Mouse (Mus musculus): Measurements from ENCODE around the gene St6galnac3.
A peak's percentile ranks its signal among the peaks of the same experiment; 100 is the strongest.

St6galnac3 gene

DNA sequence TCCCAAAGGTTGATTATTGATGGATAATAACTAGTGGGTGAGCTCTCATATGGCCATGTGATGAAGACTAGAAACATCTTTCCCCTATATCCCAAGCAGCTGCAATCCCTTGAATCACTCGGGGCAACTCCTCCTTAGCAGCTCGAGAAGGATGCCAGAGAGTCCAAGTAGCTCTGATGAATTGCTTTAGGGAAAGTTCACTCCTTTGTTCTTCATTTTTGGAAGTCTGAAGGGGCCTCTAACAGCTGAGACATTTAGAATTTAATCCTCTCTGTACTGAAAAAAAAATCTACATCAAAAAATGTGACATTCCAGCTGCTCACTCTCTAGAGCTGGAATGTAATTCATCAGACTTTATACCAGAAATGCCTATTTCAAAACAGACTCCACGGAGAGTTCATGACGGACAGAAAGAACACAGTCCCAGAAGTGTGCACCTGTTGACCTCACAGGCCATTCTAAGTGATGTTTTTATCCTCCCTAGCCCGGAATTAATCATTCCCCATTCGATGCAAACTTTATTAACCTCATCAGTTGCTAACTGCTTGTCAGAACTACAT lies 211.4 kb downstream of the St6galnac3 start:
- DNase-seq (ENCODE audit: low read depth), result no peak

DNA sequence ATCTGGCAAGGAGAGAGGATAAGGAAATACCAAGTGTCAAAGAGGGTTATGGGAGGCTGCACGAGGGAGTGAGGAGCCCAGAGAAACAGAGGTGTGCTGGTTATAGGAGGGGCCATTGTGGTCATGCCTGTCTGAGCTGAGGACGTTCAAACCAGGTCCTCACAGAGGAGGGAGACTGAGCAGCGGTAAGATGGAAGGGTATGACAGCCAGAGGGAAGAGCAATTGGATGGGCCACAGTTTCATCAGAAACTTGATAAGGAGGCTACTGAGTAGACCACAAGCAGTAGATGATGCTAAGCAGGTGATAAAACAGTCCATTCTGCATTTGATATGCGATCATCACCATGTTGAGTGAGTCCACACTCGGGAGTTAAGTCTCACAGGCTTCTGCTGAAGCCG lies 212.4 kb downstream of the St6galnac3 start:
- no peak for DNase-seq (ENCODE audit: low read depth)

DNA sequence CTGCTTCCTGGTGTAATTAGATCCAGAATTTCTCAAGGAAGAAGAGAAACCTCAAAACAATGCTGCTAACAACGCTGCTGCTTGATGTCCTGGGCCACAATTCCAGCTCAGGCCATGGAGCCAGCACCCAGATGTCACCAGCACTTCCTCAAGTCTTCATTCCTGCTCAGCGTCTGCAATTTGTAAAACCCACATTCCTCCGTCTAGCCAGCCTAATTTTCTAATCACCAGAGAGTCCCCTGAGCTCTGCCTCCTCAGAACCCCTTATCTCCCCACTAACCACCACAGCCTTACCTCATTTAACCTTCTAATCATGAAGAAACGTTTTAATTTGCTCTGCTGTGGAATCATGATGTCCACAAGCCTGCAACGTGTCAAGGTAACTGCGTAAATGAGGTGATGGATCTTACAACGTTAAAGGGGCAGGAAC lies 213.8 kb downstream of the St6galnac3 start:
- DNase-seq (ENCODE audit: low read depth), result no peak

- no peak for DNase-seq (ENCODE audit: low read depth)
Observed at GRCm38 (mm10) chr3:153510048-153510630, 214.8 kb downstream of the St6galnac3 start.

GRCm38 (mm10) chr3:153509643-153510042 lies 215.3 kb downstream of the St6galnac3 start:
- DNase-seq (ENCODE audit: low read depth), result no peak

DNA sequence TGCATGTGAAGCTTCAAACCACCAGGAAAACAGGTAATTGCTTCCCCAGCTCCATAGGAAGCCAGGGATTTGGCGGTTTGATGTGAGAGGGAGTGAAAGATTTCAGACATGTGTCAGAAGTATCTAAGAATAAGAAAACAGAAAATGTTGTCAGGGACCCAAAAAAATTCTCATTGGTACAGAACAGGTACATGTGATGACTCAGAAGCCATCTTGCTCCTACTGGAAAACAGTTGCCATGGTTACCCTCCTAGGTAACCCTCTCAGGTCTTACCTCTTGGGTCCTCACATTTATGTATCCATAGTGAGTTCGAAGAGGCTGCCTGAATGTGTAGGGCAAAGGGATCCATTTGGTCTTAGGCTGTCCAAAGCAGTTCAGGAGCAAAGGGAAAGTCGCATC lies 215.9 kb downstream of the St6galnac3 start:
- DNase-seq (ENCODE audit: low read depth), result no peak

DNA sequence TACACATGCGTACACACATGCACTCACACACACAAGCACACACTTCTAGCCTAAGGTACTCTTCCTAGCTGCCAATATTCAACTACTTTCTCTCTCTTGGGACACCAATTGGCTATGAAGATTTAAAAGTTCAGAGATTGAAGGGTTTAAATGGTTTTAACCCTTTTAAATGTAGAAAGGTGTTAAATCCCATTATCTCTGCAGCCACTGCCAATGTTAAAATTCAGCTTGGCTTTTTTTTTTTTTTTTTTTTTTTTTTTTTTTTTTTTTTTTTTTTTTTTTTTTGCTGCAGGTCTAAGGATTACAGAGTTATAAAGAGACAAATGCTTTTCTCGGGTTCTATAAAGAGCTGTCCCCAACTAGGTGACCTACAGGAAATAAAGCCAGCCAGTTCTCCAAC lies 216.4 kb downstream of the St6galnac3 start:
- DNase-seq (ENCODE audit: low read depth), result no peak

GRCm38 (mm10) chr3:153507599-153507998 lies 217.4 kb downstream of the St6galnac3 start:
- no peak for DNase-seq (ENCODE audit: low read depth)

DNA sequence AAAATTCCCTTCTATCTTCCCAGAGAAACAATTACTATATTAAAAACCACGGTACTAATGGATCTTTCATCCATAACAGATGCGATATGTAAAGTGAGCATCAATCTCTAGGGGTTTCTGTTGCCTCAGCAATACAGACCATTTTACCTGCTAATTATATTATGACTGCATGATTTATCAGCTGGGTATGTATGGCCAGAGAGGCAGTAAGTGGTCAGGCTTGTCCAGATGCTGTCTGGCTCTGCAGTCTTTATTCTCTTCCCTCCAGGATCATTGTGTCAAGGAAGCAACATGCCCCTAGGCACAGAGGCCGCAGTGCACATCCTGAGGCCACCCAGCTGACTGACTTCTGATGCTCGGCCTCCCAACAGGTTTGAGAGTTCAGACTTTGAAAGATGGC lies 222.5 kb downstream of the St6galnac3 start:
- DNase-seq (ENCODE audit: low read depth), result no peak

DNA sequence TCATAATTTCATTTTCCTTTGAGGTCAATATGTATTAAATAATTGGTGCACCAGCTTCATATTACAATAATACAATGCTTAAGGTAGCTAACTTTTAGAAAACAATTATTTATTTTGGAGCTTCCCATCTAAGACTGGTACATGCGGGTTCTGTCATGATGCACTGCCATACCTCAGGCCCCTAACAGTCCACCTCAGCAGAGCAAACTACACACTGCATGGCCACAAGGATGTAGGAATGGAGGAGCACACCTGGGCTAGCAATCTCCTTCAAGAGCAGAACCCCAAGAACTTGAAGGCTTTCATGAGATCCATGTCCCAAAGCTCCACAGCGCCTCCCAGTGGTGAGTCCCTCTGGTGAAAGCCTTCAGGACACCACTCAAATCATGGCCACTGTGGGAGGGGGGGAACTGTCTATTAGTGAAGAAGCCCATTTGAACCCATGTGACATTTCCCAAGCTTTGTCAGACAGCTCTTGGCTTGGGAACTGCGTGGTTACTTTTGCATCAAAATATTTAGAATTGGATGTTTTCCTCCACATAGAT lies 223.6 kb downstream of the St6galnac3 start:
- peak; percentile 41 for DNase-seq (ENCODE audit: low read depth)

- no peak for DNase-seq (ENCODE audit: low read depth)
Observed at GRCm38 (mm10) chr3:153492986-153493385, 232.0 kb downstream of the St6galnac3 start.

- no peak for DNase-seq (ENCODE audit: low read depth)
Observed at GRCm38 (mm10) chr3:153489718-153490117, 235.3 kb downstream of the St6galnac3 start.

DNA sequence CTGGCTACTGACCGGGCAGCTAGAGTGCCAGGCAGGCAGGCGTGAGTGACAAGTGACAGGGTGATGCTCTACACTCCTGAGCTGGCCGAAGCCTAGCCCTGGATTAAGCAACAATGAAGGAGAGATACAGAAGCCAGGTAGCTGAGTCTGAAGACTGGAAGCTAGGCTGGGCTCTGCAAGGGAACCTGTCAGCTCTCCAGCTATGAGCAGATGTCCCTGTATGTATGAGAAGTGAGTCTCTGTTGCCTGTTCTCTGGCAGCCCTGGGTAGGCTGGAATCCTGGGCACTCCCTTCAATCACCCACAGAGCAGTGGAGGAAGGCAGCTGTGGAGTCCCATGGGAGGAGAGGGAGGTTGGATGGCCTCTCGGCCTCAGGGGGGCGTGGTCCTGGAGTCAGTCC lies 236.0 kb downstream of the St6galnac3 start:
- DNase-seq (ENCODE audit: low read depth), result no peak

DNA sequence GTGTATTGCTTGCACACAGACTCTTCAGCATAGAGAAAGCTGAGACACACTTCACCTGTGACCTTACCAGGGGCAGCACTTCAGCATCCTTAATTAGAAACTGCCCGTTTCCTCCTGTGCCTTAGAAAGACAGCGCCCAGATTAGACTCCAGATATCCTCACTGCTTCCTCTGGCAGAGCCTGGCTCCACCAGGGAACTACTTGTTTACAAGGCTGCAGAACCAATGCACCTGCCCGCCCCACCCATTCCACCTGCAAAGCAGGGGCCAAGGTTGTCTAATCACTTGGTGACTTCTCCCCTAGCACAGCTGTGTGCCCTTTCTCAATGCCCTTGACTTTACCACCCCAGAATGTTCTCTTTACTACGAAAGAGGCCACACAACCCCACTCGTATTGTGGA lies 239.8 kb downstream of the St6galnac3 start:
- no peak for DNase-seq (ENCODE audit: low read depth)

DNA sequence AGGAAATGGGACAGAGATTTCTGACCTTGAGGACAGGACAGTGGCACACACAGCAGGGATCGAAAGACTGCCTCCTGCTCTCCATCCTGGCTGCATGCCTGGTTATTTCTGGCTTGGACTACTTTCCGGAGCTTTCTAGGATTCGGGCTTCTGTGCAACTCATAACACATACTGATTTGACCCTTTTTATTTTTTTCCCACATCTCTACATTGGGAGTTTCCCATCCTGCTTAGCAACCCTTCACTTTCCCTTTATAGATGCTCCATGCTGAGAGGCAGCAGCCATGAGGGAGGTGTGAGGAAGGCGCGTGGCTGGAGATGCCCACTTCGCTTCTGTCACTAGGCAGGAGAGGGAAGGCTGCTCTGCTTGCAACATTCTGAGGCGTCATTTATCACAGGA lies 240.3 kb downstream of the St6galnac3 start:
- DNase-seq (ENCODE audit: low read depth), result no peak

DNA sequence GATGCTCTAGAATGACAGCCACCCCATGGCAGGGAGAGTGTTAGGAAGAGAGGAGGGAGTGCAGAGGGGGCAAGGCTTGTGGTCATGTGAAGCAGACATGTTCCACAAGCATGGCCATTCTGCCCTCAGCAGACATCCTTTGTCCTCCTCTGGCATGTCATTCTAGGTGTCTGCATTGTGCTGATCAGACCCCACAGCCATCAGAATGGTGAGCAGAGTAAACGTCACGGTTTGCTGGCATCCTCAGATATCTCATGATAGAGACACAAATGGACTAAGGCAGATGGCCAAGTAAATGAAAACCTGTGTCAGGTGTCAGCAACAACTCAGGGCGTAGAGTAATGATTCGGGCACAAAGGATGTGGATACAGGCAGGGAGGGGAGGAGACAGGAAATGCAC lies 241.3 kb downstream of the St6galnac3 start:
- no peak for DNase-seq (ENCODE audit: low read depth)

GRCm38 (mm10) chr3:153482098-153482497 lies 242.9 kb downstream of the St6galnac3 start:
- DNase-seq (ENCODE audit: low read depth), result no peak

DNA sequence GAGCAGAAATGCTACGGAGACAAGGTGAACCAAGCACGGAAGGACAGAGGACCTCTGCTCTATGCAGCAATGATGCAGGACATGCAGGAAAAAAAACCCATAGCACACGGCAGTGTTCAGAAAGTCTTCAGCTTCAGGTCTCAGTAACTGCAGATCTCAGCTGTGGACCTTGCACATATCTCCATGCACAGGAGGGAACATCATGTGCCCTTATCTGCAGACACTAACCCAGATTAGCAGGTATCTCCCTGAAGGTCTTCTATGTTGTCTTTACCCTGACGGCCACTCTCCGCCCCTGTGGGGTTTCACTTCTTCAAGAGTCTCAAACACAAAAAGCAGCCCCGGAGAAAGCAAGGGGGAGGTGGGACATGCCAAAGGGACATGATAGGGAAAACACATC lies 244.0 kb downstream of the St6galnac3 start:
- no peak for DNase-seq (ENCODE audit: low read depth)

DNA sequence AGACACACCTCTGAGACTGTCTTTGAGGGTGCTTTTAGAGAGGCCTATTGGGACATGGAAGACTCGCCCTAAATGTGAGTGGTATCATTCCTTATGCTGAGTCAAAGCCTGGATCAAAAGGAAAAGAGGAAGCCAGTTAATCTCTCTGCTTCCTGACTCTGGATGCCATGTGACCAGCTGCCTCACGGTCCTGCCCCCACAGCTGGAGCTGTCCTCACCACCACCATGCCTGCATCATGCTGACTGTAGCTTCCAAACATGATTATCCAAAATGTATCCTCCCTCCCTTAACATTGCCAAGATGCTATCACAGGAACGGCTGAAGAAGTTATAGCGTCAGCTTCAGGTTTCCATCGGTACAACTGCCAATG lies 244.4 kb downstream of the St6galnac3 start:
- no peak for DNase-seq (ENCODE audit: low read depth)

- DNase-seq (ENCODE audit: low read depth), result no peak
Observed at GRCm38 (mm10) chr3:153480005-153480635, 244.9 kb downstream of the St6galnac3 start.

GRCm38 (mm10) chr3:153475919-153476318 lies 249.1 kb downstream of the St6galnac3 start:
- DNase-seq (ENCODE audit: low read depth), result no peak

- no peak for DNase-seq (ENCODE audit: low read depth)
Observed at GRCm38 (mm10) chr3:153475461-153475860, 249.5 kb downstream of the St6galnac3 start.

All from NIH3T3 (cell line).